Mouse (Mus musculus): ENCODE measurements at regions not wholly inside any gene's neighbourhood (a gene's known extent, or its start where the extent isn't known, plus 50 kb on each side); places are given as distances from the start of the nearest gene placed in this dataset.
A peak's percentile ranks its signal among the peaks of the same experiment; 100 is the strongest.
"Not testable (repeated sequence)": the region's sequence is repeated elsewhere in the genome, so short reads cannot be mapped to it uniquely, and the experiment has no call there.

DNA sequence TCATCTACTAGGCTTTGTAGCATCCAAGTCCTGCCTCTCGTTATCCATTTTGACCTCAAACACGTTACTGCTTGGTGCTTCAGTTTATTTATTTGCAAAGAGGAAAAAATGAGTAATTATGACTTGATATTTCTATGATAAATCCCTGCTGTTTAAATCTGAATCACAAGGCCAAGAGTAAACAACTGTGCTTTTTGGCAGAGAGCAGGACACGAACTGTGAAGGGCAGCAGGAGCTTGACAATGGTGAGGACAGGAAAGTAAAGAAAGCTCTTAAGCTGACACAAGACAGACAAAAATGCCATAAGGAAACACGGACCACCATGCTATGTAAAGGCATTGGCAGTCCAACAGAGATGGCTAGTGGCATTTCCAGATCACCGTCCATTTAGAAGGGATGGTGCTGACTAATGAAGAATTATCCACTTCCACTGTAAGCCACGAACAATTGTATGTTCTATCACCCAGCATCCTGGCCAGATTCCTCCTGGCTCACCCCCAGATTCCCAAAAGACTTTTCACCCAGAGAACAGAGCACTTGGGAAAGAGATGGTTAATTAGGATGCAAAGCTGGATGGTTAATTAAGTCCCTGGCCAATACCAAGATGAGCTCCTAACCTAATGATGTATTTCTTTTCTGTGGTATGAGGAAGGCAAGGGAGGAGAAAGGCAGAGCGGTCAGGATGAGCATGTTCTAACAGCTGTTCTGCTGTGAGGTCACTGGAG is 476.1 kb upstream of the Cdh5 start:
- DNase-seq (ENCODE audit: low spot score in 2 of 2), result no peak

GRCm38 (mm10) chr8:103626446-103626845 is 475.0 kb upstream of the Cdh5 start:
- peak in 1 of 2 experiments; percentile 14 for DNase-seq (ENCODE audit: low spot score in 2 of 2)

DNA sequence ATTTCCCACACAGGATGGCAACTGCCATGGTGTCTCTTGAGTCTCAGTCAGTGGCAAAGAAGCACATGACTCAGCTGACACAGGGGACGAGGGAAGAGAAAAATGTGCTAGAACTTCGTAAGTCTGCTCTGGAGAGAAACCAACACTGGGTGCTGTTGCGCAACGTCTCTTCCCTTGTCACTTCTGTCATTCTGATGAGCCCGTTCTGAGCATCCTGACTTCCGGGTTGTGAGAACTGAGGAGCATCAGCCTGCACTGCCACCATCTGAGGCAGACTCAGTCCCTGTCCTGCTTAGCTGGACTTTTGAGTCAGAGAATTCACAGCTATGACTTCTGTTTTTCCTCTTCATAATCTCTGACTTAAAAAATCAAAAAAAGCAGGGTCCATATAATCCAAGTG is 468.9 kb upstream of the Cdh5 start:
- DNase-seq (ENCODE audit: low spot score in 2 of 2), result no peak

DNA sequence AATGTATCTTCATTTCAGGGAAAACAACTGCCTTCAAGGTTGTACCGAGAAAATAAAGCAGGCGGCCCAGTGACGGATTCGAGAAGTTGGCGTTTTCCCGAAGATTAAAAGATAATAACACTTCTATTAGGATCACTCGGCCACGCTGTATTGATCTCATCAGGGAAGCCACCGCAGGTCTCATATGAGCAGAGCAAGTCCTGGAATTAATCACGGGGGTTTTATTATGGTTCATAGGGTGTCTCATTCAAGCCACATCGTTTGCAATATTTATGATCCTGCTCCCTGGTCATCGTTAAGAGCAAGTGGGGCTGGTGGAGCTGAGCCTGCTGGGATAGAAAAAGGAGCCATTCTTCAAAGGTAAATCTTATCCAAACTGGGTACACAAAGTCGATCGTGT is 466.5 kb upstream of the Cdh5 start:
- no peak for DNase-seq (ENCODE audit: low spot score in 2 of 2)

DNA sequence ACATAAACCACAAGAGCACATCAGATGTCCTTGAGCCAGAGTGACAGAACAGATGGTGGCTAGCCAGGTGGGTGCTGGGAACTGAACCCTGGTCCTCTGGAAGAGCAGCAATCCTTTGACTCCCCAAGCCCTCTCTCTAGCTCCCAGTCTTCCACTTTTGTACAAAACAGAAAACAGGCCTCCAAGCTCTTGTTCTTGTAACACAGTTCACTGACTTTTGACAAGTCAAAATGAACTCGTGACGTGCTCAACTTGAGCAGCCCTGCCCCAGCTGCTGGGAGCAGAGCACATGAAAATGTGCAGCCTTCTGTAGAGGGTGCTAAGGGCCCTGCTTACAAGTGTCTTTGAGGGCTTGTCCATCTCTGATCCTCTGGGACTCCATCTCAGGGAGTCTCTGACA is 457.8 kb upstream of the Cdh5 start:
- no peak for DNase-seq (ENCODE audit: low spot score in 2 of 2)

DNA sequence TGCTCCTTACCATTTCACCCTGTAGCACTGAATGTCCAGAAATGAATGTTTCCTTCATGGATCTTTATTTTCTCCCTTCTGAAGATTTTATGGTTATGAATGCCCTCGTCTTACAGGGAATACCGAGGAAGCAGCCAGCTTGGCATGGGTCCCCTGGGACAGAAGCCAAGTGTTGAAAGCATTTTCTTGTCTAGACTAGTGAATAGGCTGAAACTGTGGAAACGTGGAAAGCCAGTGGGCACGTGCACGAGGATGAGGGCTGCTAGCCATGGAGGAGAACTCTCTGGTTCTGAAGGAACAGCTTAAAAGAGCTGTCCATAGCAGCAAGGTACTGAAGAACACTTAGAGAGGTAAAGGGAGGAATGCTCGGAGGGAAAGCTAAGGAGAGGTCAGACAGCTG is 457.3 kb upstream of the Cdh5 start:
- DNase-seq (ENCODE audit: low spot score in 2 of 2), result peak in 1 of 2 experiments; percentile 25

GRCm38 (mm10) chr8:103644845-103645244 is 456.6 kb upstream of the Cdh5 start:
- DNase-seq (ENCODE audit: low spot score in 2 of 2), result no peak

GRCm38 (mm10) chr8:103664796-103665195 is 436.6 kb upstream of the Cdh5 start:
- DNase-seq (ENCODE audit: low spot score in 2 of 2), result no peak

DNA sequence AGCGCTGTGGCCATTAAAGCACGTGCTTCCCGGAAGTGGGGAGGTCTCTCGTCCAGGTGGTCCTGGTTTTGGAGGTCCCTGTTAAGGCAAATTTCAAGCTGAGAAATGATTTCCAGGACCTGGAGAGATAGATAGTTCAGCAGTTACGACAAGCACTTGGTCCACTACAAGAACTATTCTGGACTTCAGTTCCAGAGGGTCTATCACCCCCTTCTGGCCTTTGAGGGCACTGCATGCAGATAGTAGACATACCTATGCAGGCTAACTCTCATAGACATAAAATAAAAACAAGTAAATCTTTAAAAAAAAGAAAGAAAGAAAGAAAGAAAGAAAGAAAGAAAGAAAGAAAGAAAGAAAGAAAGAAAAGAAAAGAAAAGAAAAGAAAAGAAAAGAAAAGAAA is 415.2 kb upstream of the Cdh5 start:
- not testable (repeated sequence) for DNase-seq (ENCODE audit: low spot score in 2 of 2)

DNA sequence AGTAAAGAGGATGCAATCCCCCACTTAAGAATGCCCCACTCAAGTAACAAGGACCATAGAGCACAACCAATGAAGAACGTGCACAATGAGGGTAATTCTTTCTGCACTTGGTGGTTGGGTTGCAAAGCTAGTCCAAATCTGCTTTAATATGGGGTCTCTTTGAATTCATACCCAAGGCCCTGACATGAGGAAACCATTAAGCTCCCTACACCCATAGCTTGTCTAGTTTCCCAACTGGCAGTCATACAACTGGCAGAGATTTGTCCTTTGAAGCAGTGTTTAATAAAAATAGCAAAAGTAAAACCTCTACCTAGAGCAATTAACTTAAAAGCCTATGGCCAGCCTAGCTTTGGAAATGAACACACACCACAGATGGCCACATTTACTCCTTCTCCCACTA is 411.0 kb upstream of the Cdh5 start:
- no peak for DNase-seq (ENCODE audit: low spot score in 2 of 2)

GRCm38 (mm10) chr8:103693531-103693930 is 407.9 kb upstream of the Cdh5 start:
- DNase-seq (ENCODE audit: low spot score in 2 of 2), result no peak

- no peak for DNase-seq (ENCODE audit: low spot score in 2 of 2)
Observed at GRCm38 (mm10) chr8:103694331-103694891, 407.0 kb upstream of the Cdh5 start.

DNA sequence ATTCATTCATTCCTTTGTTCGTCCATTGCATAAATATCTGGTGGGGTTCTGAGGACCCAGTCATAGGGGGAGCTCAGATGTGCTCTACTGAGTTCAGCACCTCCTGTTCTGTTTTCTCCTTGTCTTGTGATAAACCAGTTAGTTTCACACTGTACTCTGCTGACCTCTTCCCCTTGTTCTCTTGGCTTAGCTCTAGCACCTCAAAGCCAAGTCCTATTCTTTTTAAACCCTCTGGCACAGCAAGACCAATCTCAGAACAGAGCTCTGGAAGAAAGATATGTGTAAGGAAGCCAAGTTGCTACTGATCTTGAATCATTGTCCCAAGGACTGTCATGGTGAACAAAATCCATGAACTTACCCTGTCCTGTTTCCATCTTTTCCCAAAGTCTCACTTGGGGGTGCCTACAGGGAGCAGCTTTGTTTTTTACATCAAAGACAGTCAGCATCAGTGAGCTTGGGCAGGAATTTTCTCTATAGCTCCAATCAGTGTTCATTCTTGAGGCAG is 402.4 kb upstream of the Cdh5 start:
- DNase-seq (ENCODE audit: low spot score in 2 of 2), result no peak

GRCm38 (mm10) chr8:103702236-103702635 is 399.2 kb upstream of the Cdh5 start:
- DNase-seq (ENCODE audit: low spot score in 2 of 2), result no peak

- peak in 1 of 2 experiments; percentile 21 for DNase-seq (ENCODE audit: low spot score in 2 of 2)
Observed at GRCm38 (mm10) chr8:103706084-103706483, 395.3 kb upstream of the Cdh5 start.

DNA sequence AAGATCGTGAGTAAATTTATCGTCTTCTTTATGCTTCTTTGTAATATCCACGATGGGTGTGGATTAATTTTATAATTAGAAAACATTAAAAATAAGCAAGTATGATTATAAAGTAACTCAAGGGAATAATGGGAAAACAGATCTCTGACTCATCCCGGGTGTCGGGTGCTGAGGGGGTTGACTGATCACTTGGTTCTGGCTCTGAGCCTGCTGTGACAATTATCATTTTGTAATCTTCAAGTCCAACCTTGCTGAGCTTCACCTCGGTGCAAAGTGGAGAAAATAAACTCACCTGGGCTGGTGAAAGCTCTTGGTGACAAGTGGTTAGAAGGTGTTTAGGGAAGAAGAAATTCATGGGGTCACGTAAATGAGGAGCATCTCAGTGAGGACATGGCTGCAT is 390.6 kb upstream of the Cdh5 start:
- peak in 1 of 2 experiments; percentile 27 for DNase-seq (ENCODE audit: low spot score in 2 of 2)

GRCm38 (mm10) chr8:103717723-103718122 is 383.7 kb upstream of the Cdh5 start:
- DNase-seq (ENCODE audit: low spot score in 2 of 2), result no peak

DNA sequence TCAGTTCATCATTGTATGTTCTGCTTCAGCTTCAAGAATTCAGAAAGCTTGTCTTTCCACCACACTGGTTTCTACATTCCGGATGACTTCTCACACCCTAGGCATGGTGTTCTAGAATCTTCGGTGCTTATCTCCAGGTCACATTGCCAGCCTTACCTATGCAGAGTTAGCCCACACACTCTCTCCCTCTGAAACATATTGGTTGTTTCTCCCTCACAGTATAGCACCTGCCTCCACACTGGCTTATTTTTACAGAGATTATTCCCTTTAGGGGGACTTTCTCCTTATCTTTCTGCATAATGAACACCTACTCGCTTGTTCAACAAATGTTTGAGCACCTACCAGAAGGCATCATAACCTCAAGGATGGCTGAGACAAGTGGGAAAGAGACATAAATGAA is 368.0 kb upstream of the Cdh5 start:
- DNase-seq (ENCODE audit: low spot score in 2 of 2), result no peak

DNA sequence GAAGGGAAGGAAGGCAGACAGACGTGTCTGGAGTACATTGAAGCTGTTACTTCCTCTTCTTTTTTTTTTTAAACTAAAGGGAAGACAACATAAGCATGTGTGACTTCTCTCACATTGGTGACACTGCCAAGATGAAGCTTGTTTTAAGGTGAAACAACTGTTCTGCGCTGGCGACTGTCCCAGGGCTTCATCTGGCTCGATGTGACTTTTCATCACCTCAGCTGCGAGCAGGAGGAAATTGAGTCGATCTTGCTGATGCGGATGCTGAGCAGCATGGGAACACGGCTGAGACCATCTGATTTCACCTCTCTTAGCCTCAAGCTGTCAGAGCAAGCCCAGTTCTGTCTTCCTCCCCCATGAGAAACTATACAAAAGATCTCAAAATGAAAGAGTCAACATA is 363.1 kb upstream of the Cdh5 start:
- no peak for DNase-seq (ENCODE audit: low spot score in 2 of 2)

- DNase-seq (ENCODE audit: low spot score in 2 of 2), result no peak
Observed at GRCm38 (mm10) chr8:103741395-103741794, 360.0 kb upstream of the Cdh5 start.

GRCm38 (mm10) chr8:103748734-103749133 is 352.7 kb upstream of the Cdh5 start:
- DNase-seq (ENCODE audit: low spot score in 2 of 2), result no peak

DNA sequence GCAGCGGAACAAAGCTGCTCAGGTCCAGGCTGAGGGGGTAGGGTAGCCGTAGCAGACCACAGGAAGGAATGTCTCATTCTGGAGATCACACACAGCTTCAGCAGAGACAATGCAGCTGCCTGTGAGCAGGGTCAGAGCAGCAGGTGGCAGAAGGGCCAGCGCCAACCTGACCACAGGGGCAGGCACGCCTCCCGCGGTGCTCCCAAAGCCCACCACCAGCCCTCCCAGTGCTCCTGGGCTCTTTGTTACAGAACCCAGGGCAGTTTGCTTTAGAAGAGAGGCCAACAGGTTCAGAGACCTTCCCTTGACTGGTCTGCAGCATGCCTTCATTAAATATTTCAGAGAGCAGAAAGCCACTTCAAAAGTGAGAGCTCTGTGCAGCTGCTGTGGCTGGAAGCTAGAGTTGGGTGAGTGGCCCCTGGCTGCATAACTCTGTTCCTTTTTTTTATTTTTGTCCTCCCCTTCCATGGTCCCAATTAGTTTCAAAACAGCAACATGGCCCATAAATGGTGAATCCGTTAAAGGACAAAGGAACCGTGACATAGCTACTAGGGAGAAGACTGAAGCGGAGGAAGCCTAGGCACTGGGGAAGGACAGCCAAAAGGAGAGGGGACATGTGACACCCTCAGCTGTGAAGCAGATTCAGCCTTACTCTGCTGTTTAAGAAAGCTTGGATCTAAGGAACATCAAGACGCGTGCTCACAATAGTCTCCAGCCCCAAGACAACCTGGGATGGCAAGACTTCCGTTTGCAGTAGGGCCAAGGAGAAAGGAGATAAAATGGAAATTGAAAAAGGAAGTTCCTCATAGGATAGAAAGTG is 350.9 kb upstream of the Cdh5 start:
- no peak for DNase-seq (ENCODE audit: low spot score in 2 of 2)

All from adrenal gland, adult 18-20 months (tissue).